Mouse (Mus musculus) urinary bladder, adult 2 months (tissue): ENCODE results near the gene Palm. TPM values are rescaled to one million over a fixed set of nuclear protein-coding genes. Genes with fewer than 3 reads are reported as not detected.

Source experiments
- DNase-seq: peaks from one replicate; pipeline ENCODE4 v3.0.0; 2022; ENCODE audit warnings: low spot score
- polyA plus RNA-seq: library from polyadenylated mRNA; depleted of rRNA; stranded (reverse); fragments of >200 nt; gene quantifications from 2 replicates; pipeline ENCODE4 v1.2.3, GENCODE M21; 2012

The Palm gene
- polyA plus RNA-seq, 1 experiment, result 52.6 TPM

GRCm38 (mm10) chr10:79798289-79798928 lies 5.0 kb downstream of the Palm start:
- DNase-seq, result no peak

- no peak for DNase-seq
These were observed 7.1 kb downstream of the Palm start for GRCm38 (mm10) chr10:79800508-79800907.

GRCm38 (mm10) chr10:79801837-79802236 lies 8.5 kb downstream of the Palm start:
- no peak for DNase-seq

GRCm38 (mm10) chr10:79802331-79802971 lies 9.1 kb downstream of the Palm start:
- no peak for DNase-seq

- DNase-seq, result no peak
These were observed 10.4 kb downstream of the Palm start for GRCm38 (mm10) chr10:79803716-79804323.

- DNase-seq, result no peak
These were observed 12.3 kb downstream of the Palm start for GRCm38 (mm10) chr10:79805636-79806035.

- DNase-seq, result no peak
These were observed 13.0 kb downstream of the Palm start for GRCm38 (mm10) chr10:79806331-79806730.

- DNase-seq, result no peak
These were observed 13.6 kb downstream of the Palm start for GRCm38 (mm10) chr10:79806972-79807371.

GRCm38 (mm10) chr10:79807826-79808225 lies 14.5 kb downstream of the Palm start:
- DNase-seq, result no peak

GRCm38 (mm10) chr10:79808728-79809127 lies 15.4 kb downstream of the Palm start:
- no peak for DNase-seq

- DNase-seq, result peak; percentile 84
These were observed 18.6 kb downstream of the Palm start for GRCm38 (mm10) chr10:79811736-79812637.

- no peak for DNase-seq
These were observed 21.0 kb downstream of the Palm start for GRCm38 (mm10) chr10:79814271-79814842.

- no peak for DNase-seq
These were observed 22.5 kb downstream of the Palm start for GRCm38 (mm10) chr10:79815671-79816494.

- DNase-seq, result no peak
These were observed 23.7 kb downstream of the Palm start for GRCm38 (mm10) chr10:79817111-79817510.

GRCm38 (mm10) chr10:79818225-79818624 lies 24.9 kb downstream of the Palm start:
- no peak for DNase-seq

- no peak for DNase-seq
These were observed 26.2 kb downstream of the Palm start for GRCm38 (mm10) chr10:79819606-79820005.

- no peak for DNase-seq
These were observed 26.9 kb downstream of the Palm start for GRCm38 (mm10) chr10:79820277-79820676.

- DNase-seq, result no peak
These were observed 27.4 kb downstream of the Palm start, which contains the start of gene Misp for GRCm38 (mm10) chr10:79820782-79821181. Gene Misp, plus strand, starts transcription at chr10:79820989.

GRCm38 (mm10) chr10:79821731-79822130 lies 28.4 kb downstream of the Palm start:
- DNase-seq, result no peak

- DNase-seq, result no peak
These were observed 29.0 kb downstream of the Palm start for GRCm38 (mm10) chr10:79822372-79822771.

- no peak for DNase-seq
These were observed 29.6 kb downstream of the Palm start for GRCm38 (mm10) chr10:79823011-79823410.
